ENCODE assay signal across 7 mouse cellular contexts in genomic region chr13:55418004-55418403, GRCm38 (mm10). TPM values are rescaled to one million over a fixed set of nuclear protein-coding genes. Genes with fewer than 3 reads are reported as not detected.
DNase-seq lines count a peak whose midpoint lies in the region; ATAC-seq and TF ChIP-seq lines count a peak whose summit lies in the region.

No protein-coding gene starts in this region.

- no peaks in the 10 kb centered on the region; the same call in 1 of the 2 replicates for H3K9me3 ChIP-seq in limb, embryonic 11.5 days (ENCODE audit: control insufficient read depth, low read length)
- no peaks in the 10 kb centered on the region for H3K9me3 ChIP-seq in midbrain, embryonic 14.5 days (ENCODE audit: control insufficient read depth, low read length)

- no peaks in the 10 kb centered on the region for H3K4me1 ChIP-seq in kidney, adult 2 months (ENCODE audit: control insufficient read depth, insufficient read depth, low read length)
- 0 out of 2 replicates have a peak, but pooled peaks cover 5% of the 10 kb centered on the region for H3K4me1 ChIP-seq in limb, embryonic 11.5 days (ENCODE audit: control insufficient read depth, insufficient read depth, low read length)
- peaks cover 5% of the 10 kb centered on the region; the same call in 1 of the 2 replicates for H3K4me1 ChIP-seq in midbrain, embryonic 14.5 days (ENCODE audit: control insufficient read depth, insufficient read depth, low read length)

- no peak overlapping the region for H3K9ac ChIP-seq in limb, embryonic 11.5 days (ENCODE audit: low read length)
- H3K9ac ChIP-seq in midbrain, embryonic 14.5 days (replicated peaks; ENCODE audit: low read length), result peak overlapping the region; percentile 28; the same call in 1 of the 2 replicates

- H3K4me3 ChIP-seq in kidney, adult 2 months (ENCODE audit: insufficient read depth, low read depth, low read length), result no peak overlapping the region
- no peak overlapping the region for H3K4me3 ChIP-seq in limb, embryonic 11.5 days (ENCODE audit: low read depth, low read length)
- H3K4me3 ChIP-seq in midbrain, embryonic 14.5 days (replicated peaks; ENCODE audit: low read depth, low read length), result 0 out of 2 replicates have a peak overlapping the region, but pooled peaks have one; percentile 1

- H3K4me2 ChIP-seq in limb, embryonic 11.5 days (ENCODE audit: low read depth, severe bottlenecking), result no peak overlapping the region
- peak overlapping the region; percentile 38 for H3K4me2 ChIP-seq in midbrain, embryonic 14.5 days (ENCODE audit: low read length)

- no peaks in the 10 kb centered on the region for H3K36me3 ChIP-seq in kidney, adult 2 months (ENCODE audit: control insufficient read depth, insufficient read depth, low read length)
- no peaks in the 10 kb centered on the region for H3K36me3 ChIP-seq in limb, embryonic 11.5 days (ENCODE audit: control insufficient read depth, insufficient read depth, low read length)
- H3K36me3 ChIP-seq in midbrain, embryonic 14.5 days (ENCODE audit: control insufficient read depth, insufficient read depth, low read length), result no peaks in the 10 kb centered on the region

- whole genome bisulfite sequencing in kidney, adult 2 months, result 7% methylated on average over 12 of the region's 12 CpGs
- 12% methylated on average over 12 of the region's 12 CpGs for WGBS in limb, embryonic 11.5 days
- WGBS in midbrain, embryonic 14.5 days, result 9% methylated on average over 12 of the region's 12 CpGs

- peak; percentile 81 for DNase-seq in adrenal gland, adult 8-10 months
- DNase-seq in embryo, embryonic 11.5 days (ENCODE audit: low read depth, low spot score), result peak; percentile 62
- peak; percentile 84 for DNase-seq in kidney, adult 2 months
- DNase-seq in limb, embryonic 11.5 days (ENCODE audit: low spot score), result peak; percentile 93
- DNase-seq in midbrain, embryonic 14.5 days, result peak; percentile 88
- peak; percentile 75 for DNase-seq in spleen, adult 12 weeks (ENCODE audit: low spot score)

- peak; percentile 66 for ATAC-seq in granulocyte monocyte progenitor cell, adult 5-6 weeks (replicated peaks; ENCODE audit: poor library complexity, severe bottlenecking)
- ATAC-seq in limb, embryonic 11.5 days (ENCODE audit: insufficient number of reproducible peaks, low FRiP score, low TSS enrichment, low read depth), result peak; percentile 19; the same call in 1 of the 2 replicates
- peak; percentile 65 for ATAC-seq in midbrain, embryonic 14.5 days (ENCODE audit: low FRiP score, low TSS enrichment)

- TF ChIP-seq CTCF in kidney, adult 2 months (conservative IDR thresholded peaks at IDR 0.05; ENCODE audit: insufficient read depth, insufficient read length, low read depth, low read length), result peak; percentile 80

- H3K27me3 ChIP-seq in kidney, adult 2 months (replicated peaks; ENCODE audit: control insufficient read depth, insufficient read depth, low read length), result no peaks in the 10 kb centered on the region
- peaks cover 45% of the 10 kb centered on the region for H3K27me3 ChIP-seq in limb, embryonic 11.5 days (ENCODE audit: control insufficient read depth, insufficient read depth, low read length)
- peaks cover 32% of the 10 kb centered on the region for H3K27me3 ChIP-seq in midbrain, embryonic 14.5 days (ENCODE audit: control insufficient read depth, insufficient read depth, low read length)

- no peak for TF ChIP-seq POLR2A in kidney, adult 2 months (IDR thresholded peaks at IDR 0.05; ENCODE audit: low read depth, low read length)

- no peak overlapping the region for H3K27ac ChIP-seq in kidney, adult 2 months (ENCODE audit: insufficient read depth, low read depth, low read length)
- no peak overlapping the region for H3K27ac ChIP-seq in limb, embryonic 11.5 days (replicated peaks; ENCODE audit: low read depth, low read length)
- no peak overlapping the region for H3K27ac ChIP-seq in midbrain, embryonic 14.5 days (replicated peaks; ENCODE audit: low read depth, low read length)

RNA-seq across cellular contexts. Expression of gene Pfn3, which starts 3.0 kb away (rescaled TPM):
- not detected for total RNA-seq in adrenal gland, adult 8-10 months (2022)
- not detected in 2 replicates for total RNA-seq in granulocyte monocyte progenitor cell, adult 5-6 weeks (2014; fragmentation: Nextera tagmentation)
- total RNA-seq in granulocyte monocyte progenitor cell, adult 5-6 weeks (2017), result not detected in 2 replicates
- polyA plus RNA-seq in kidney, adult 2 months (2012; rRNA removed), result not detected in 2 replicates
- polyA plus RNA-seq in limb, embryonic 11.5 days (2014; fragmentation: Nextera tagmentation; extraction: Ambion mirVana), result not detected in 2 replicates
- 0.59 TPM in 1 of 2 replicates, not detected in the other for polyA plus RNA-seq in midbrain, embryonic 14.5 days (2014; fragmentation: Nextera tagmentation; extraction: Ambion mirVana)

RNA-seq across cellular contexts. Expression of gene F12, which starts 8.6 kb away (rescaled TPM):
- total RNA-seq in adrenal gland, adult 8-10 months (2022), result under 1 TPM in 3 of 4 experiments, not detected in 1; 0.17 to 0.71 (median 0.43) TPM
- not detected in 2 replicates for total RNA-seq in granulocyte monocyte progenitor cell, adult 5-6 weeks (2014; fragmentation: Nextera tagmentation)
- not detected in 2 replicates for total RNA-seq in granulocyte monocyte progenitor cell, adult 5-6 weeks (2017)
- 0.03 and 0.07 TPM in 2 replicates for polyA plus RNA-seq in kidney, adult 2 months (2012; rRNA removed)
- 0.17 TPM in 1 of 2 replicates, not detected in the other for polyA plus RNA-seq in limb, embryonic 11.5 days (2014; fragmentation: Nextera tagmentation; extraction: Ambion mirVana)
- polyA plus RNA-seq in midbrain, embryonic 14.5 days (2014; fragmentation: Nextera tagmentation; extraction: Ambion mirVana), result not detected in 2 replicates

RNA-seq across cellular contexts. Expression of gene Slc34a1, which starts 20.0 kb away (rescaled TPM):
- not detected for total RNA-seq in adrenal gland, adult 8-10 months (2022)
- not detected in 2 replicates for total RNA-seq in granulocyte monocyte progenitor cell, adult 5-6 weeks (2014; fragmentation: Nextera tagmentation)
- total RNA-seq in granulocyte monocyte progenitor cell, adult 5-6 weeks (2017), result 0.56 TPM in 1 of 2 replicates, not detected in the other
- 9,073 and 10,701 TPM in 2 replicates for polyA plus RNA-seq in kidney, adult 2 months (2012; rRNA removed)
- polyA plus RNA-seq in limb, embryonic 11.5 days (2014; fragmentation: Nextera tagmentation; extraction: Ambion mirVana), result not detected in 2 replicates
- not detected in 2 replicates for polyA plus RNA-seq in midbrain, embryonic 14.5 days (2014; fragmentation: Nextera tagmentation; extraction: Ambion mirVana)

RNA-seq across cellular contexts. Expression of gene Grk6, which starts 26.9 kb away (rescaled TPM):
- 10 to 100 TPM; 36.0 to 55.3 (median 48.6) TPM for total RNA-seq in adrenal gland, adult 8-10 months (2022)
- 56.7 and 62.4 TPM in 2 replicates for total RNA-seq in granulocyte monocyte progenitor cell, adult 5-6 weeks (2014; fragmentation: Nextera tagmentation)
- 64.8 and 67.5 TPM in 2 replicates for total RNA-seq in granulocyte monocyte progenitor cell, adult 5-6 weeks (2017)
- polyA plus RNA-seq in kidney, adult 2 months (2012; rRNA removed), result 23.4 and 27.4 TPM in 2 replicates
- polyA plus RNA-seq in limb, embryonic 11.5 days (2014; fragmentation: Nextera tagmentation; extraction: Ambion mirVana), result 60.4 and 68.2 TPM in 2 replicates
- 41.8 and 44.0 TPM in 2 replicates for polyA plus RNA-seq in midbrain, embryonic 14.5 days (2014; fragmentation: Nextera tagmentation; extraction: Ambion mirVana)

RNA-seq across cellular contexts. Expression of gene Prr7, which starts 46.1 kb away (rescaled TPM):
- 1 to 10 TPM; 2.3 to 4.3 (median 3.7) TPM for total RNA-seq in adrenal gland, adult 8-10 months (2022)
- 1.9 TPM in 1 of 2 replicates, not detected in the other for total RNA-seq in granulocyte monocyte progenitor cell, adult 5-6 weeks (2014; fragmentation: Nextera tagmentation)
- total RNA-seq in granulocyte monocyte progenitor cell, adult 5-6 weeks (2017), result 1.6 TPM in 1 of 2 replicates, not detected in the other
- polyA plus RNA-seq in kidney, adult 2 months (2012; rRNA removed), result 0.64 and 0.81 TPM in 2 replicates
- polyA plus RNA-seq in limb, embryonic 11.5 days (2014; fragmentation: Nextera tagmentation; extraction: Ambion mirVana), result 1.1 and 1.6 TPM in 2 replicates
- 7.0 and 34.3 TPM in 2 replicates for polyA plus RNA-seq in midbrain, embryonic 14.5 days (2014; fragmentation: Nextera tagmentation; extraction: Ambion mirVana)

Comparison
In these comparisons a context has a peak if more than half of its experiments do, and no peak if none do; other contexts are left out.
1. RNA of gene Slc34a1, which starts 20.0 kb away (polyA plus RNA-seq): 9,073 to 10,701 TPM in kidney, adult 2 months; not detected in midbrain, embryonic 14.5 days and not detected in limb, embryonic 11.5 days; every median in the first group is over 1,000 times any median in the second.
2. Peak in every context shown above with its lines, with median percentiles within 50 percentile points of each other: DNase-seq and ATAC-seq.